Mouse (Mus musculus) forebrain, embryonic 16.5 days (tissue): ENCODE results near the gene Slc16a13. TPM values are rescaled to one million over a fixed set of nuclear protein-coding genes. Genes with fewer than 3 reads are reported as not detected.

Experiments
- ATAC-seq: fragments of 200-750 bp; cut with Nextera tagmentation; 2 replicates; pipeline ENCODE4 v1.8.0; 2017; ENCODE audit warnings: mild to moderate bottlenecking, moderate library complexity
- H3K27ac ChIP-seq: fragments of 300-500 bp; sonication (generic); 2 replicates; pipeline ENCODE4 v1.5.1; 2014; ENCODE audit warnings: low read length, control low read depth
- H3K27me3 ChIP-seq: fragments of 300-500 bp; sonication (generic); replicated peaks from 2 replicates; pipeline ENCODE4 v1.6.1; 2014; ENCODE audit warnings: low read length; ENCODE audit not compliant: control insufficient read depth, insufficient read depth
- H3K36me3 ChIP-seq: fragments of 300-500 bp; sonication (generic); 2 replicates; pipeline ENCODE4 v1.6.1; 2014; ENCODE audit not compliant: control insufficient read depth, insufficient read depth
- H3K4me1 ChIP-seq: fragments of 300-500 bp; sonication (generic); replicated peaks from 2 replicates; pipeline ENCODE4 v1.6.1; 2014; ENCODE audit warnings: low read length; ENCODE audit not compliant: control insufficient read depth, insufficient read depth
- H3K4me2 ChIP-seq: fragments of 300-500 bp; sonication (generic); 2 replicates; pipeline ENCODE4 v1.6.1; 2014; ENCODE audit warnings: mild to moderate bottlenecking, low read length, control low read depth
- H3K4me3 ChIP-seq: fragments of 300-500 bp; sonication (generic); replicated peaks from 2 replicates; pipeline ENCODE4 v1.5.1; 2014; ENCODE audit warnings: mild to moderate bottlenecking, low read length, control low read depth
- H3K9ac ChIP-seq: fragments of 300-500 bp; sonication (generic); replicated peaks from 2 replicates; pipeline ENCODE4 v1.6.1; 2014; ENCODE audit warnings: low read depth, low read length, control low read depth
- H3K9me3 ChIP-seq: fragments of 300-500 bp; sonication (generic); 2 replicates; pipeline ENCODE4 v1.6.1; 2016; ENCODE audit warnings: low read length; ENCODE audit not compliant: control insufficient read depth
- WGBS: fragments of 180-500 bp; shearing (Covaris S2); extraction: QIAGEN DNeasy Blood & Tissue Kit; methylation state at CpG from one replicate; pipeline ENCODE4 v1.1.7; 2014; 5-methylcytosine and 5-hydroxymethylcytosine counted together
- polyA plus RNA-seq: library from polyadenylated mRNA; unstranded; fragments of >200 nt; fragmentation: Nextera tagmentation; extraction: Ambion mirVana; gene quantifications from 2 replicates; pipeline ENCODE4 v1.2.1, GENCODE M21; 2015

Gene Slc16a13
- polyA plus RNA-seq, 1 experiment from 2014 or later, result 14.8 TPM

GRCm38 (mm10) chr11:70215301-70215700 is 5.6 kb downstream of the Slc16a13 start:
- ATAC-seq, result no peak
- Histone ChIP-seq H3K9ac (no peak overlapping the region), H3K4me2 (no peak overlapping the region)

GRCm38 (mm10) chr11:70214856-70215209 is 6.0 kb downstream of the Slc16a13 start:
- peaks cover 31% of the 10 kb centered on the region for H3K4me1 ChIP-seq
- ATAC-seq, result no peak
- H3K27me3 ChIP-seq, result peaks cover 44% of the 10 kb centered on the region
- H3K9ac ChIP-seq, result no peak overlapping the region
- H3K4me2 ChIP-seq, result peak overlapping the region; percentile 65
- no peak overlapping the region for H3K27ac ChIP-seq
- peaks cover 4% of the 10 kb centered on the region; the same call in 1 of the 2 replicates for H3K36me3 ChIP-seq
- H3K4me3 ChIP-seq, result peak overlapping the region; percentile 42
- no peaks in the 10 kb centered on the region for H3K9me3 ChIP-seq
- 5% methylated on average over 18 of the region's 18 CpGs for WGBS

More at GRCm38 (mm10) chr11:70215301-70215700, 5.6 kb downstream of the Slc16a13 start:
- 14% methylated on average over 22 of the region's 22 CpGs for WGBS
- Histone ChIP-seq H3K27ac (no peak overlapping the region), H3K4me1 (peaks cover 35% of the 10 kb centered on the region), H3K9me3 (no peaks in the 10 kb centered on the region), H3K36me3 (peaks cover 4% of the 10 kb centered on the region; the same call in 1 of the 2 replicates), H3K27me3 (peaks cover 44% of the 10 kb centered on the region), H3K4me3 (no peak overlapping the region)

- ATAC-seq, result 0 out of 2 replicates have a peak, but pooled peaks have one; percentile 19
- Histone ChIP-seq H3K27me3 (peaks cover 44% of the 10 kb centered on the region), H3K4me1 (peaks cover 27% of the 10 kb centered on the region), H3K4me2 (peak overlapping the region; percentile 65), H3K9me3 (no peaks in the 10 kb centered on the region), H3K9ac (peak overlapping the region; percentile 56), H3K27ac (no peak overlapping the region), H3K36me3 (peaks cover 4% of the 10 kb centered on the region; the same call in 1 of the 2 replicates), H3K4me3 (peak overlapping the region; percentile 42)
- WGBS, result under 1% methylated on average over 46 of the region's 46 CpGs
Measured at GRCm38 (mm10) chr11:70214191-70214855, 6.5 kb downstream of the Slc16a13 start.

GRCm38 (mm10) chr11:70213736-70214135 is 7.1 kb downstream of the Slc16a13 start:
- Histone ChIP-seq H3K9me3 (no peaks in the 10 kb centered on the region), H3K4me2 (peak overlapping the region; percentile 65), H3K27me3 (peaks cover 44% of the 10 kb centered on the region), H3K4me3 (peak overlapping the region; percentile 42), H3K4me1 (peaks cover 21% of the 10 kb centered on the region), H3K36me3 (peaks cover 4% of the 10 kb centered on the region; the same call in 1 of the 2 replicates), H3K27ac (no peak overlapping the region), H3K9ac (peak overlapping the region; percentile 56; the same call in 1 of the 2 replicates)
- 3% methylated on average over 26 of the region's 26 CpGs for WGBS
- 0 out of 2 replicates have a peak, but pooled peaks have one; percentile 31 for ATAC-seq

- H3K36me3 ChIP-seq, result peaks cover 4% of the 10 kb centered on the region; the same call in 1 of the 2 replicates
- no peak overlapping the region for H3K27ac ChIP-seq
- H3K4me1 ChIP-seq, result peaks cover 16% of the 10 kb centered on the region
- 10% methylated on average over 9 of the region's 9 CpGs for whole genome bisulfite sequencing
- H3K9me3 ChIP-seq, result no peaks in the 10 kb centered on the region
- peaks cover 44% of the 10 kb centered on the region for H3K27me3 ChIP-seq
- H3K9ac ChIP-seq, result no peak overlapping the region
- H3K4me2 ChIP-seq, result no peak overlapping the region
- ATAC-seq, result peak; percentile 35; the same call in 1 of the 2 replicates
- H3K4me3 ChIP-seq, result no peak overlapping the region
Measured at GRCm38 (mm10) chr11:70212896-70213295, 8.0 kb downstream of the Slc16a13 start.

GRCm38 (mm10) chr11:70212423-70212822 is 8.4 kb downstream of the Slc16a13 start, which contains the start of gene Slc16a11:
TSS of gene Slc16a11 (plus strand) at chr11:70212752.
- H3K4me3 ChIP-seq, result peak within 1 kb of the TSS; percentile 42
- peaks cover 16% of the 10 kb centered on the region for H3K4me1 ChIP-seq
- ATAC-seq, result no peak
- H3K9me3 ChIP-seq, result no peaks in the 10 kb centered on the region
- H3K4me2 ChIP-seq, result peak within 1 kb of the TSS; percentile 65
- no peak within 1 kb of the TSS for H3K27ac ChIP-seq
- H3K36me3 ChIP-seq, result peaks cover 3% of the 10 kb centered on the region; the same call in 1 of the 2 replicates
- H3K9ac ChIP-seq, result 0 out of 2 replicates have a peak within 1 kb of the TSS, but pooled peaks have one; percentile 56
- WGBS, result 58% methylated on average over 6 of the region's 6 CpGs
- peaks cover 44% of the 10 kb centered on the region for H3K27me3 ChIP-seq

GRCm38 (mm10) chr11:70211972-70212371 is 8.9 kb downstream of the Slc16a13 start:
- H3K27me3 ChIP-seq, result peaks cover 42% of the 10 kb centered on the region
- no peaks in the 10 kb centered on the region for H3K36me3 ChIP-seq
- peaks cover 16% of the 10 kb centered on the region for H3K4me1 ChIP-seq
- no peak overlapping the region for H3K4me2 ChIP-seq
- ATAC-seq, result no peak
- no peak overlapping the region for H3K9ac ChIP-seq
- H3K9me3 ChIP-seq, result no peaks in the 10 kb centered on the region
- no peak overlapping the region for H3K4me3 ChIP-seq
- 67% methylated on average over 6 of the region's 6 CpGs for WGBS
- H3K27ac ChIP-seq, result no peak overlapping the region

- H3K27ac ChIP-seq, result no peak overlapping the region
- H3K36me3 ChIP-seq, result no peaks in the 10 kb centered on the region
- H3K9me3 ChIP-seq, result no peaks in the 10 kb centered on the region
- H3K4me1 ChIP-seq, result peaks cover 16% of the 10 kb centered on the region
- no peak overlapping the region for H3K9ac ChIP-seq
- no peak for ATAC-seq
- H3K4me3 ChIP-seq, result no peak overlapping the region
- 90% methylated on average over 2 of the region's 2 CpGs for WGBS
- no peak overlapping the region for H3K4me2 ChIP-seq
- H3K27me3 ChIP-seq, result peaks cover 32% of the 10 kb centered on the region
Measured at GRCm38 (mm10) chr11:70210681-70211080, 10.2 kb downstream of the Slc16a13 start.

- no peak overlapping the region for H3K4me2 ChIP-seq
- 79% methylated on average over 5 of the region's 5 CpGs for WGBS
- no peak for ATAC-seq
- H3K4me3 ChIP-seq, result no peak overlapping the region
- H3K9ac ChIP-seq, result no peak overlapping the region
- H3K27ac ChIP-seq, result no peak overlapping the region
- no peaks in the 10 kb centered on the region for H3K36me3 ChIP-seq
- no peaks in the 10 kb centered on the region for H3K9me3 ChIP-seq
- peaks cover 5% of the 10 kb centered on the region for H3K4me1 ChIP-seq
- H3K27me3 ChIP-seq, result peaks cover 14% of the 10 kb centered on the region
Measured at GRCm38 (mm10) chr11:70208778-70209388, 12.0 kb downstream of the Slc16a13 start.
